Mouse (Mus musculus): Measurements from ENCODE around the gene Cbl. TPM values are rescaled to one million over a fixed set of nuclear protein-coding genes. Genes with fewer than 3 reads are reported as not detected.

Gene Cbl
- 12.6 and 14.8 TPM in 2 replicates for polyA plus RNA-seq (2014; fragmentation: Nextera tagmentation; extraction: Ambion mirVana)

DNA sequence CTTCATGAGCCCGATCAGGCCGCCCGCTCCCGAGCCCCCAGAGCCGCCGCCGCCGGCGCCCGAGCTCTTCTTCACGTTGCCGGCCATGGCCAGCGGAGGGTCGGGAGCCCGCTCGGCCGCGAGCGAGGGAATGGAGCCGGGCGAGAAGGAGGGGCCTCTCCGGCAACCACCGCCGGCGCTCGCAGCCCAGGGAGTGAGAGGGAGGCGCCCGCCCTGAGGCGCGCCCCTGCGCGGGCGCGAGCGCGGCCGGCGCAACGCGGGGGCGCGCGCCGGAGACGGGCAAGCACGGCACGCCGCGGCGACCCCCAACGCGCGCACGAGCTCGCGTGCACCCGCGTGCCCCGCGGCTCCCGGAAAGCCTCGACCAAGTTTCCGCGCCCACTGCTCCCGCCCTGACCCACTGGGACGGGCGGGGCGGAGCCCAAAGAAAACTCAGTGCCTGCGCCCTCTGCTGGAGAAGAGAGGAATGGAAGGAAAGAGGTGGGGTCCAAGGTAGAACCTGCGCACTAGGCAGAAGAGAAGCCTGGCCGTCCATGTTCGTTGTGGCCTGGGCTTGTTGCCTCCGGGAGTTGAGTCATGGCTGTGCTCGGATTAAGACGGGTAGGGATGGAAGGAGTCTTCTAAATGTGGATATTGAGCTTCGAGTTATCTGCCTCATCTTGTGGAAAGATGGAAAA lies at the start of gene Cbl:
Cbl (minus strand) TSS at position 248 of the 677 bp plus-strand sequence.
- 0% methylated on average over 70 of the region's 76 CpGs for WGBS (ENCODE audit: insufficient replicate concordance)
- Histone ChIP-seq H3K4me1 (ENCODE audit: control insufficient read depth, insufficient read depth, low read length) (peaks cover 20% of the 10 kb centered on the region), H3K27me3 (ENCODE audit: control insufficient read depth, insufficient read depth, low read length) (no peaks in the 10 kb centered on the region), H3K4me3 (ENCODE audit: low read depth, low read length) (peak within 1 kb of the TSS; percentile 95), H3K4me2 (peak within 1 kb of the TSS; percentile 82), H3K36me3 (ENCODE audit: control insufficient read depth, insufficient read depth, low read length) (no peaks in the 10 kb centered on the region), H3K9ac (ENCODE audit: low read depth, low read length) (peak within 1 kb of the TSS; percentile 91), H3K27ac (ENCODE audit: low read depth, low read length) (peak within 1 kb of the TSS; percentile 95), H3K9me3 (replicated peaks; ENCODE audit: control insufficient read depth, low read length) (no peaks in the 10 kb centered on the region)
- peak; percentile 90 for ATAC-seq (replicated peaks; ENCODE audit: insufficient number of reproducible peaks, low FRiP score, low TSS enrichment)

DNA sequence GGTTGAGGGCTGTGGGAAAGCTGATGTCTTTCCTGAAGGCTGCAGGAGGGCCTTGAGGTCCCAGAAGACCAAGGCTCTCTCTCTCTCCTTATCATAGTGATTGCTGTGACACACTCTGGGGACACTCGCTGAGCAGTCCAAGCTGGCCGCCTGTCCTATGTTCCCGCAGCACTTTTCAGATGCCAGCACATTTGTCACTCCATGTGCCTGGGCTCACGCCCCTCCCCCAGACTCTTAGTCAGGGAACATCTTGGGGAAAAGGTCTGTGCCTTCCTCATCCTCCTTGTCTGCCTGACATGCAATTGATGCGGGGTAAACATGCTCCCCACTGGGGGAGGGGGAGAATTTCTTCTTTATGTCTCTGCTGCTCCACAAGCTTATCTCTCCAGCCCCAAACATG lies 49.3 kb upstream of the Cbl start:
- H3K9ac ChIP-seq (ENCODE audit: low read depth, low read length) = no peak overlapping the region
- H3K36me3 ChIP-seq (ENCODE audit: control insufficient read depth, insufficient read depth, low read length) = no peaks in the 10 kb centered on the region
- H3K4me2 ChIP-seq = no peak overlapping the region
- H3K27ac ChIP-seq (ENCODE audit: low read depth, low read length) = no peak overlapping the region
- ATAC-seq (replicated peaks; ENCODE audit: insufficient number of reproducible peaks, low FRiP score, low TSS enrichment) = no peak
- peaks cover 11% of the 10 kb centered on the region for H3K27me3 ChIP-seq (ENCODE audit: control insufficient read depth, insufficient read depth, low read length)
- H3K9me3 ChIP-seq (replicated peaks; ENCODE audit: control insufficient read depth, low read length) = no peaks in the 10 kb centered on the region
- WGBS (ENCODE audit: insufficient replicate concordance) = 38% methylated on average over 5 of the region's 5 CpGs
- H3K4me1 ChIP-seq (ENCODE audit: control insufficient read depth, insufficient read depth, low read length) = peaks cover 12% of the 10 kb centered on the region; the same call in 1 of the 2 replicates
- H3K4me3 ChIP-seq (ENCODE audit: low read depth, low read length) = no peak overlapping the region

DNA sequence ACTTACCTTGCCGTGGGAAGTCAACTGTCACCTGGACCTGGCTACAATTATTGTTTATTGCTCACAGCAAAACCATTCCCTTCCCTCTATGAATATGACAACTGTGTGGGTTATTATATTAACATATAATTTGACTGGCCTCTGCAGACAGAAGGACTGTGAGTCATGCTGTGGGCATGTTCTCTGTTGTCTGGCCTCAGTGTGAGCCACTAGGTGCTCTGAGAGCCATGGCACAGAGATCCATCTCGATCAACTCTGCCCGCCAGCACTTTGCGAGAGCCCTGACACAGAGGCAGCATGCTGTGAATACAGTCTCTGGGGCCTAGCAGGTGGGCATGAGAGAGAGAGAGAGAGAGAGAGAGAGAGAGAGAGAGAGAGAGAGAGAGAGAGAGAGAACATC lies 36.1 kb upstream of the Cbl start:
- no peak overlapping the region for H3K27ac ChIP-seq (ENCODE audit: low read depth, low read length)
- no peaks in the 10 kb centered on the region for H3K27me3 ChIP-seq (ENCODE audit: control insufficient read depth, insufficient read depth, low read length)
- H3K9me3 ChIP-seq (replicated peaks; ENCODE audit: control insufficient read depth, low read length) = no peaks in the 10 kb centered on the region
- H3K4me3 ChIP-seq (ENCODE audit: low read depth, low read length) = no peak overlapping the region
- no peak for ATAC-seq (replicated peaks; ENCODE audit: insufficient number of reproducible peaks, low FRiP score, low TSS enrichment)
- H3K4me1 ChIP-seq (ENCODE audit: control insufficient read depth, insufficient read depth, low read length) = peaks cover 9% of the 10 kb centered on the region
- no peak overlapping the region for H3K4me2 ChIP-seq
- 80% methylated on average over 4 of the region's 4 CpGs for WGBS (ENCODE audit: insufficient replicate concordance)
- H3K36me3 ChIP-seq (ENCODE audit: control insufficient read depth, insufficient read depth, low read length) = no peaks in the 10 kb centered on the region
- H3K9ac ChIP-seq (ENCODE audit: low read depth, low read length) = no peak overlapping the region

- Histone ChIP-seq H3K9me3 (replicated peaks; ENCODE audit: control insufficient read depth, low read length) (no peaks in the 10 kb centered on the region), H3K4me3 (ENCODE audit: low read depth, low read length) (no peak overlapping the region; the same call in 1 of the 2 replicates), H3K27me3 (ENCODE audit: control insufficient read depth, insufficient read depth, low read length) (peaks cover 2% of the 10 kb centered on the region; the same call in 1 of the 2 replicates), H3K4me2 (no peak overlapping the region), H3K9ac (ENCODE audit: low read depth, low read length) (no peak overlapping the region), H3K4me1 (ENCODE audit: control insufficient read depth, insufficient read depth, low read length) (peaks cover 9% of the 10 kb centered on the region), H3K36me3 (ENCODE audit: control insufficient read depth, insufficient read depth, low read length) (no peaks in the 10 kb centered on the region), H3K27ac (ENCODE audit: low read depth, low read length) (no peak overlapping the region)
- 77% methylated on average over 3 of the region's 3 CpGs for WGBS (ENCODE audit: insufficient replicate concordance)
- no peak for ATAC-seq (replicated peaks; ENCODE audit: insufficient number of reproducible peaks, low FRiP score, low TSS enrichment)
These were observed 35.2 kb upstream of the Cbl start for GRCm38 (mm10) chr9:44269077-44269476.

DNA sequence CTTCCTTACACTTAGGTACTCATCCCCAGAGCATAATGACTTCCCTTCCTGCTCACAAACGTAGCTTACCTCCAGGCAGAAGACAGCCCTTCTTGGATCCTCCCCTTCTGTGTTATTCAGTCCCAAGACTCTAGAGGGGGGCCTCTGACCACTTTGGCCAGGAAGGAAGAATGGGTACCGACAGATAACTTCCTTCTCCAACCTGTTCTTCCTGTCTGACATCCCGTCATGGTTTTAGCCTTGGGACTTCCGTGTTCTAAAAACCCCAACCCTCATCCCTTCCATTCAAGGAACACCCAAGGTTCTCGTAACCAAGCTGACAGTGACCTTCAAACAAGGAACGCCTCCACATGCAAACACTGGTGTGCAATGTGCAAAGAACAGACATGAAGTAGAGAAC lies 34.6 kb upstream of the Cbl start, which contains the start of gene Nlrx1:
Nlrx1 (minus strand) TSS at position 168 of the 400 bp plus-strand sequence.
- Histone ChIP-seq H3K4me3 (ENCODE audit: low read depth, low read length) (peak within 1 kb of the TSS; percentile 53), H3K9me3 (replicated peaks; ENCODE audit: control insufficient read depth, low read length) (no peaks in the 10 kb centered on the region), H3K27ac (ENCODE audit: low read depth, low read length) (peak within 1 kb of the TSS; percentile 71), H3K4me2 (peak within 1 kb of the TSS; percentile 88), H3K27me3 (ENCODE audit: control insufficient read depth, insufficient read depth, low read length) (peaks cover 2% of the 10 kb centered on the region; the same call in 1 of the 2 replicates), H3K4me1 (ENCODE audit: control insufficient read depth, insufficient read depth, low read length) (peaks cover 9% of the 10 kb centered on the region), H3K36me3 (ENCODE audit: control insufficient read depth, insufficient read depth, low read length) (no peaks in the 10 kb centered on the region), H3K9ac (ENCODE audit: low read depth, low read length) (peak within 1 kb of the TSS; percentile 88)
- no peak; the same call in 1 of the 2 replicates for ATAC-seq (replicated peaks; ENCODE audit: insufficient number of reproducible peaks, low FRiP score, low TSS enrichment)
- 74% methylated on average over 6 of the region's 6 CpGs for WGBS (ENCODE audit: insufficient replicate concordance)

DNA sequence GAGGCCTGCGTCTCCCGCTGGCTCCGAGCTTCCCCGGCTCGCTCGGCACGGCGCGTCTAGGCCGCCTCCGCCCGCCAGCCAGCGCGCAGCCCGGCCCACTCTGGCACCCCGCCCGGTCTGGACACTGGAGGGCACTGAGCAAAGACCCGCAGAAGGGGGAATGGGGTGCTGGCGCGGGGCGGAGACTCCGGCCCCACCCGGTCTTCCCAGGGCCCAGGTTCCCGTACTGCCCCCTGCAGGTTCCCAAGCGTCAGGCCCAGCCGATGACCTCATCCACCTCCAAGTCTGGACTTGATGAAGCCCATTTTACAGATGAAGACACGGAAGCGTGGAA lies 34.1 kb upstream of the Cbl start:
- Histone ChIP-seq H3K27ac (ENCODE audit: low read depth, low read length) (peak overlapping the region; percentile 71), H3K9ac (ENCODE audit: low read depth, low read length) (peak overlapping the region; percentile 88), H3K9me3 (replicated peaks; ENCODE audit: control insufficient read depth, low read length) (no peaks in the 10 kb centered on the region), H3K4me3 (ENCODE audit: low read depth, low read length) (peak overlapping the region; percentile 53), H3K4me1 (ENCODE audit: control insufficient read depth, insufficient read depth, low read length) (peaks cover 9% of the 10 kb centered on the region), H3K27me3 (ENCODE audit: control insufficient read depth, insufficient read depth, low read length) (peaks cover 2% of the 10 kb centered on the region; the same call in 1 of the 2 replicates), H3K4me2 (peak overlapping the region; percentile 88), H3K36me3 (ENCODE audit: control insufficient read depth, insufficient read depth, low read length) (no peaks in the 10 kb centered on the region)
- 5% methylated on average over 28 of the region's 28 CpGs for WGBS (ENCODE audit: insufficient replicate concordance)
- peak; percentile 87 for ATAC-seq (replicated peaks; ENCODE audit: insufficient number of reproducible peaks, low FRiP score, low TSS enrichment)

DNA sequence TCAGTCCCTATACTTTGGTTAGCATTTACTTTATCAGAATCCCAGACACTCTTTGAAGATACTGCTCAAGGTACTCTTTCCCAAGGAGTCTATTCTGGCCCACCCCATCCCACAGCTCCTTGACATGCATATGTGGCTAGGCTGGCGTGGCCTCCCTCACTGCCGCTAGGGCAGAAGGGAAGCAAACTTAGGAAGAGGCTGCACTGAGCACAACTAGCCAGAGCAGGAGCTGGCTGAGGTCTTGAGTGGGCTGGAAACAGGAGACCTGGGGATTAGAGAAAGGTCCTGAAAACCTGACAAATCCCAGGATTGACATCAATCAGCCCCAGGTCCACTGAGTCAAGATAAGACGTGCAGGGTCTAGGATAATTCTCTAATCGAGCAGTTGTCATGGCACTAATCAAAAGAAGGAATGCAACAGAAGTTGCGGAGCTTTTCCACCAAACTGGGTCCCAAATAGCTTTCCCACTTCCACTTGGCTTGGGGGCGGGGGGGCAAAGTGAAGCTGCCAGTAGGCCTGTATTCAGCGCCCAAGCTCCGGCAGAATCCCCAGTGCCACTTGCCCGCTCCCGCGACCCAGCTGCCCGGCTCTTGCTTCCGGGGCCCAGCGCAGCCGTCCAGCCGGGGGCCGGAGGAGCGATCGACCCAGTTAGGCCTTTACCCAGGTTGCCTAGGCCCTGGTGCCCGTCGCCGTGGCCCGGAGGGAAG lies 33.6 kb upstream of the Cbl start:
- Histone ChIP-seq H3K4me2 (peak overlapping the region; percentile 88), H3K4me3 (ENCODE audit: low read depth, low read length) (peak overlapping the region; percentile 53), H3K36me3 (ENCODE audit: control insufficient read depth, insufficient read depth, low read length) (no peaks in the 10 kb centered on the region), H3K27me3 (ENCODE audit: control insufficient read depth, insufficient read depth, low read length) (peaks cover 2% of the 10 kb centered on the region; the same call in 1 of the 2 replicates), H3K4me1 (ENCODE audit: control insufficient read depth, insufficient read depth, low read length) (peaks cover 9% of the 10 kb centered on the region), H3K27ac (ENCODE audit: low read depth, low read length) (peak overlapping the region; percentile 71), H3K9ac (ENCODE audit: low read depth, low read length) (peak overlapping the region; percentile 88), H3K9me3 (replicated peaks; ENCODE audit: control insufficient read depth, low read length) (no peaks in the 10 kb centered on the region)
- peak; percentile 48; the same call in 1 of the 2 replicates for ATAC-seq (replicated peaks; ENCODE audit: insufficient number of reproducible peaks, low FRiP score, low TSS enrichment)
- WGBS (ENCODE audit: insufficient replicate concordance) = 8% methylated on average over 23 of the region's 23 CpGs

- H3K9me3 ChIP-seq (replicated peaks; ENCODE audit: control insufficient read depth, low read length) = no peaks in the 10 kb centered on the region
- WGBS (ENCODE audit: insufficient replicate concordance) = 62% methylated on average over 8 of the region's 8 CpGs
- peak overlapping the region; percentile 88 for H3K4me2 ChIP-seq
- no peak for ATAC-seq (replicated peaks; ENCODE audit: insufficient number of reproducible peaks, low FRiP score, low TSS enrichment)
- H3K36me3 ChIP-seq (ENCODE audit: control insufficient read depth, insufficient read depth, low read length) = no peaks in the 10 kb centered on the region
- H3K4me3 ChIP-seq (ENCODE audit: low read depth, low read length) = no peak overlapping the region; the same call in 1 of the 2 replicates
- no peak overlapping the region for H3K27ac ChIP-seq (ENCODE audit: low read depth, low read length)
- H3K27me3 ChIP-seq (ENCODE audit: control insufficient read depth, insufficient read depth, low read length) = peaks cover 2% of the 10 kb centered on the region; the same call in 1 of the 2 replicates
- H3K9ac ChIP-seq (ENCODE audit: low read depth, low read length) = no peak overlapping the region
- H3K4me1 ChIP-seq (ENCODE audit: control insufficient read depth, insufficient read depth, low read length) = peaks cover 9% of the 10 kb centered on the region
These were observed 32.8 kb upstream of the Cbl start for GRCm38 (mm10) chr9:44266478-44267226.
